Mouse (Mus musculus) stomach, postnatal 0 days (tissue): ENCODE results near the gene Zfhx3.

ENCODE experiments used
- CTCF ChIP-seq: IDR thresholded peaks from 2 replicates; pipeline ENCODE4 v1.5.1; 2016; ENCODE audit warnings: antibody characterized with exemption, low read depth, mild to moderate bottlenecking, moderate library complexity
- EP300 ChIP-seq: optimal IDR thresholded peaks from 2 replicates; pipeline ENCODE3; 2016; ENCODE audit warnings: antibody characterized with exemption

- TF ChIP-seq CTCF, result no peak
- TF ChIP-seq EP300, result no peak
Measured at GRCm38 (mm10) chr8:108373046-108373445, 430.6 kb downstream of the Zfhx3 start.
